Mouse (Mus musculus) heart, postnatal 0 days (tissue): ENCODE measurements at regions not wholly inside any gene's neighbourhood (a gene's known extent, or its start where the extent isn't known, plus 50 kb on each side); places are given as distances from the start of the nearest gene placed in this dataset.

Source experiments
- ATAC-seq: fragments of 200-750 bp; cut with Nextera tagmentation; 2 replicates; pipeline ENCODE4 v1.8.0; 2017; ENCODE audit warnings: low read depth, moderate number of reproducible peaks, moderate library complexity; ENCODE audit not compliant: insufficient read depth
- DNase-seq: peaks from one replicate; pipeline ENCODE4 v3.0.0-alpha.2; 2016; ENCODE audit warnings: low spot score
- H3K27ac ChIP-seq: fragments of 300-500 bp; sonication (generic); 2 replicates; pipeline ENCODE4 v1.5.1; 2014; ENCODE audit warnings: low read depth, mild to moderate bottlenecking
- H3K27me3 ChIP-seq: fragments of 300-500 bp; sonication (generic); 2 replicates; pipeline ENCODE4 v1.6.1; 2014; ENCODE audit warnings: low read length, mixed read lengths; ENCODE audit not compliant: control insufficient read depth, insufficient read depth
- H3K36me3 ChIP-seq: fragments of 300-500 bp; sonication (generic); replicated peaks from 2 replicates; pipeline ENCODE4 v1.6.1; 2014; ENCODE audit warnings: low read length, mixed read lengths; ENCODE audit not compliant: control insufficient read depth, insufficient read depth
- H3K4me1 ChIP-seq: fragments of 300-500 bp; sonication (generic); 2 replicates; pipeline ENCODE4 v1.6.1; 2014; ENCODE audit warnings: antibody characterized with exemption; ENCODE audit not compliant: control insufficient read depth, insufficient read depth
- H3K4me2 ChIP-seq: fragments of 300-500 bp; sonication (generic); 2 replicates; pipeline ENCODE4 v1.6.1; 2014; ENCODE audit warnings: low read depth, mild to moderate bottlenecking, low read length, moderate library complexity
- H3K4me3 ChIP-seq: fragments of 300-500 bp; sonication (generic); 2 replicates; pipeline ENCODE4 v1.5.1; 2014; ENCODE audit warnings: low read depth, low read length
- H3K9ac ChIP-seq: fragments of 300-500 bp; sonication (generic); replicated peaks from 2 replicates; pipeline ENCODE4 v1.6.1; 2014; ENCODE audit warnings: low read depth, low read length, mixed read lengths
- H3K9me3 ChIP-seq: fragments of 300-500 bp; sonication (generic); replicated peaks from 2 replicates; pipeline ENCODE4 v1.6.1; 2016; ENCODE audit warnings: low read length; ENCODE audit not compliant: control insufficient read depth
- CTCF ChIP-seq: IDR thresholded peaks from 2 replicates; pipeline ENCODE4 v1.5.1; 2016; ENCODE audit warnings: antibody characterized with exemption, control low read depth, low read depth
- EP300 ChIP-seq: IDR thresholded peaks from 2 replicates; pipeline ENCODE4 v1.6.1; 2016; ENCODE audit warnings: antibody characterized with exemption, low read depth
- WGBS: fragments of 180-500 bp; shearing (Covaris S2); extraction: QIAGEN DNeasy Blood & Tissue Kit; methylation state at CpG from one replicate; pipeline ENCODE4 v1.1.7; 2014; 5-methylcytosine and 5-hydroxymethylcytosine counted together

DNA sequence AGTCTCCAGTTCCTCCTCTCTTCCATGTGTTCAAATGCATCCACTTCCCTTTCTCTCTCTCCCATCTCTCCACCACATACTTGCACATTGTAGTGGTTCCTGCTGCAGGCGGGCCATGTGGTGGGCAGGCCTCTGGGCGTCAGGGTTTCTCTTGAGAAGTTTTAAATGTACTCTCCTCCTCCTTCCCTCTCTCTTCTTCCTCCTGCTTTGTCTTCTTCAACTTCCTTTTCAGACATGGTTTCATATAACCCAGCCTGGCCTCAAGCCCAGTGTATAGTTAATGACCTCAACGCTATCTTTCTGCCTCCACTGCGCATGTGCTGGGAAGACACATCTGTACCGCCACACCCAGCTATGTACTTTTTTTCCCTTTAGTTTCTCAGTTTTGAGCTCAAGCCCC, 110.3 kb upstream of the Abca1 start:
- no peak for TF ChIP-seq CTCF
- no peak for TF ChIP-seq EP300
- Histone ChIP-seq H3K27ac (no peak overlapping the region; the same call in 1 of the 2 replicates), H3K4me1 (peaks cover 6% of the 10 kb centered on the region), H3K36me3 (no peaks in the 10 kb centered on the region), H3K9me3 (no peaks in the 10 kb centered on the region), H3K27me3 (no peaks in the 10 kb centered on the region), H3K4me2 (no peak overlapping the region), H3K4me3 (no peak overlapping the region), H3K9ac (no peak overlapping the region)
- 72% methylated on average over 5 of the region's 5 CpGs for WGBS
- DNase-seq (peak; percentile 33), ATAC-seq (peak; percentile 50; the same call in 1 of the 2 replicates)

DNA sequence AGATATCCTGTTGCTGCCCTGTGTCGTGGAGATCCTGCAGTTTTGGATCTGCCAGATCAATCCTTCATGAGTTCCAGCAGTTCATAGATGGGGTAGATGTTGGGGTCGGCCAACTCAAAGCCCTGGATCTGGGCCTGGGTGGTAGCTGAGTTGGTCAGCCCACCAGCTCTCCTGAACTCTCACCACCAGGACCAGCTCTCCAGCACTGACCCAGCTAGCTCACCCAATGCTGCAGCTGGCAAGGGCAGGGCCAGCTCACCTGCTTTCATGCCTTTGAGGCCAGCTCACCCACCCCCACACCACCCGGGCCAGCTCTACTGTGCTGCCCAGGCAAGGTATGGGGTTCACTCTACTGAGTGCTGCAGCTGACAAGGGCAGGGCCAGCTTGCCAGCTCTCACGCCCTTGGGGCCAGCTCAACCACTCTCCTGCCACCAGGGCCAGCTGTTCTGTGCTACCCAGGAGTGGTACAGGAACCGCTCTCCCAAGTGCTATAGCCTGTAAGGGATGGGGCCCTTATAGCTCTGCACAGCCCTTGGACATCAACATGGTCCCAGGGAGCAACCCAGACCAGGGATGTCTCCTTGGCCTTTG, 109.7 kb upstream of the Abca1 start:
- H3K27ac ChIP-seq: no peak overlapping the region
- WGBS: 83% methylated on average over 5 of the region's 5 CpGs
- ATAC-seq: peak; percentile 17; the same call in 1 of the 2 replicates

GRCm38 (mm10) chr4:53264901-53265300, 105.2 kb upstream of the Abca1 start:
- Histone ChIP-seq H3K27ac (peak overlapping the region; percentile 20; the same call in 1 of the 2 replicates), H3K4me1 (peaks cover 24% of the 10 kb centered on the region), H3K9ac (no peak overlapping the region), H3K27me3 (no peaks in the 10 kb centered on the region), H3K4me2 (no peak overlapping the region), H3K36me3 (no peaks in the 10 kb centered on the region), H3K4me3 (no peak overlapping the region), H3K9me3 (no peaks in the 10 kb centered on the region)
- 81% methylated on average over 5 of the region's 5 CpGs for WGBS
- ATAC-seq: no peak
- DNase-seq: no peak
- TF ChIP-seq CTCF: no peak
- TF ChIP-seq EP300: no peak

More for the DNA sequence above, 109.7 kb upstream of the Abca1 start:
- Histone ChIP-seq H3K27me3 (no peaks in the 10 kb centered on the region), H3K9ac (no peak overlapping the region), H3K36me3 (no peaks in the 10 kb centered on the region), H3K4me2 (no peak overlapping the region), H3K4me1 (peaks cover 13% of the 10 kb centered on the region), H3K9me3 (no peaks in the 10 kb centered on the region), H3K4me3 (no peak overlapping the region)
- DNase-seq: no peak
- TF ChIP-seq EP300: no peak
- TF ChIP-seq CTCF: no peak

DNA sequence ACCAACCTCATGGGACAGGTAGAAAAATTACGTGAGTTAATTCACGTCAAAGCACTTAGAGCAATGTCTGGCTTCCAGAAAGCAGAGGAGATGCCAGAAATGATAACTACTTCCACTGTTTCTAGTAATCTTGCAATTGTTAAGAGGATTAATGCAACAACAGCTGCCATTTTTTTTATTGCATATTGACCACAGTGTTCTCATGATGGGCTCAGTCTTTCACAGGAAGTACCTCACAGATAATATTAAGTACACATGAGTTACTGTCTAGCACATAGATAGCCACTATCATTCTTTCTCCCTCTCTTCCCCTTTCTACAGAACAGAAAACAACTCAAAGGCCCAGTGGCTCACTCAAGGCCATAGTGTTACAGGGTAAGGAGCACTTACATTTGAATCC, 104.8 kb upstream of the Abca1 start:
- TF ChIP-seq CTCF (no peak), EP300 (no peak)
- Histone ChIP-seq H3K4me2 (no peak overlapping the region; the same call in 1 of the 2 replicates), H3K36me3 (no peaks in the 10 kb centered on the region), H3K27ac (peak overlapping the region; percentile 58; the same call in 1 of the 2 replicates), H3K4me3 (no peak overlapping the region), H3K9me3 (no peaks in the 10 kb centered on the region), H3K27me3 (no peaks in the 10 kb centered on the region), H3K9ac (no peak overlapping the region), H3K4me1 (peaks cover 20% of the 10 kb centered on the region)
- DNase-seq (no peak), ATAC-seq (no peak)
- 51% methylated on average over 2 of the region's 2 CpGs for WGBS

DNA sequence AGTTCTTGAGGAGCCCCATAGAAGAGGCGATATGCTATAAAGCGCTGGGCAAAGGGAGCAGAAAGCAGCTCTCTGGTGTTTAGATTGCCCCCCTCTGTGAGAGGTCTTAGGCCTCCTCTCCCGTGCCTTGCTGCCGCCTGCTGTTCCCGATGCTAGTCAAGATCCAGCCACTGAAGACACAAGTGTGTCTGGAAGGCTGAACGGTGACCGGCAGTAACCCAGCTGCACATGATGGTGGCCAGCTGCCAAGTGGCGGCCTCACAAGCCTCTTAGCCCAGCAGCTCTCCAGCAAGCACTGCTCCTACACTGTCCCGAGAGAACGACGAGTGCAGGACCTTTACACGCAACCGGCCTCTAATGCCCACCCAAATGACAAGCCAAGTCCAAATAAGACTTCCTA, 104.1 kb upstream of the Abca1 start:
- peak; percentile 50 for TF ChIP-seq CTCF
- peak; percentile 82 for TF ChIP-seq EP300
- DNase-seq: peak; percentile 89
- Histone ChIP-seq H3K27ac (peak overlapping the region; percentile 58), H3K27me3 (no peaks in the 10 kb centered on the region), H3K4me3 (no peak overlapping the region), H3K9ac (no peak overlapping the region), H3K9me3 (no peaks in the 10 kb centered on the region), H3K4me1 (peaks cover 18% of the 10 kb centered on the region), H3K4me2 (peak overlapping the region; percentile 22; the same call in 1 of the 2 replicates), H3K36me3 (no peaks in the 10 kb centered on the region)
- 11% methylated on average over 13 of the region's 13 CpGs for WGBS
- peak; percentile 96 for ATAC-seq

- H3K9ac ChIP-seq: no peak overlapping the region
- no peak for TF ChIP-seq CTCF
- TF ChIP-seq EP300: no peak
- ATAC-seq: no peak
- no peaks in the 10 kb centered on the region for H3K36me3 ChIP-seq
- H3K27ac ChIP-seq: no peak overlapping the region
- no peak for DNase-seq
- H3K4me3 ChIP-seq: no peak overlapping the region
- H3K9me3 ChIP-seq: no peaks in the 10 kb centered on the region
- peaks cover 18% of the 10 kb centered on the region for H3K4me1 ChIP-seq
- H3K27me3 ChIP-seq: no peaks in the 10 kb centered on the region
- no peak overlapping the region for H3K4me2 ChIP-seq
- 84% methylated on average over 5 of the region's 5 CpGs for WGBS
Observed at GRCm38 (mm10) chr4:53262466-53262865, 102.8 kb upstream of the Abca1 start.
